Comparison of ENCODE assay signal across 15 mouse cellular contexts in the genomic region with DNA sequence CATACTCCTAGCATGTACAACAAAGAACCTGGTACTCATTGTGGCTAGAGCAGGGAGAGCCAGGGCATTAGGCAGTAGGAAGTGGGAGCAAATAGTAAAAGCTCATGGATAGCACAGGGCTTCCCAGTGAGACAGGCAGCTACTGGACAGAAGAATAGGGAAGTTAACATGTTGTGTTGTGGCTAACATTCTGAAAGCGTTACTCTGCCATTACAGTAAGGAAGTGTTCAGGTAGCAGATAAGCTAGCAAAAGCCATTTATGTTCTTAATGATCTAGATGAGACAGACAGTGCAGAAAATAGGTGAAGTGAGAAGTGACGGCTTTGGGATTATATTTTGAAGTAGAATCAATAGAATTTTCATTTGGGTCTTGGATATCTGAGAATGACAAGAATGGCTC.
DNase-seq lines count a peak whose midpoint lies in the region; ATAC-seq and TF ChIP-seq lines count a peak whose summit lies in the region.
"Had no signal": no experiment of that assay in that cellular context is flagged by ENCODE, and none has a peak within 500 bp of the region (broad histone marks: within the 10 kb centered on the region; RNA-seq: fewer than 3 reads in every experiment).

No protein-coding gene starts in this region.

- no peak for TF ChIP-seq CTCF in heart, adult 2 months (IDR thresholded peaks at IDR 0.05)

- TF ChIP-seq EP300 in heart, adult 2 months (IDR thresholded peaks at IDR 0.05; ENCODE audit: insufficient read depth, low read depth, low read length) = no peak

- H3K4me3 ChIP-seq in heart, adult 2 months = no peak overlapping the region
- no peak overlapping the region for H3K4me3 ChIP-seq in midbrain, embryonic 13.5 days (replicated peaks)
- no peak overlapping the region for H3K4me3 ChIP-seq in midbrain, embryonic 10.5 days
- H3K4me3 ChIP-seq: left cerebral cortex, adult 2 months; limb, embryonic 13.5 days; lung, embryonic 15.5 days had no signal

- H3K36me3 ChIP-seq in heart, adult 2 months (ENCODE audit: control insufficient read depth, insufficient read depth, low read length) = peaks cover 13% of the 10 kb centered on the region
- H3K36me3 ChIP-seq in midbrain, embryonic 13.5 days = no peaks in the 10 kb centered on the region
- no peaks in the 10 kb centered on the region for H3K36me3 ChIP-seq in midbrain, embryonic 10.5 days
- H3K36me3 ChIP-seq in splenic B cell, adult 2 months (ENCODE audit: control insufficient read depth, insufficient read depth, low read length, poor library complexity, severe bottlenecking) = no peaks in the 10 kb centered on the region; the same call in 1 of the 2 replicates
- H3K36me3 ChIP-seq: limb, embryonic 13.5 days; lung, embryonic 15.5 days had no signal

- H3K79me2 ChIP-seq in heart, adult 2 months (replicated peaks; ENCODE audit: control insufficient read depth, insufficient read depth, low read length) = no peaks in the 10 kb centered on the region

- no peak for ATAC-seq in midbrain, embryonic 13.5 days
- peak; percentile 69 for ATAC-seq in megakaryocyte, adult 5-6 weeks (ENCODE audit: poor library complexity, severe bottlenecking)
- ATAC-seq: intestine, postnatal 0 days had no signal

- H3K9me3 ChIP-seq in midbrain, embryonic 13.5 days = no peaks in the 10 kb centered on the region
- H3K9me3 ChIP-seq in midbrain, embryonic 10.5 days (replicated peaks) = no peaks in the 10 kb centered on the region
- H3K9me3 ChIP-seq: limb, embryonic 13.5 days; lung, embryonic 15.5 days had no signal

- WGBS in heart, adult 2 months = 53% methylated on average over 2 of the region's 2 CpGs
- 90% methylated on average over 2 of the region's 2 CpGs for WGBS in midbrain, embryonic 13.5 days
- 90% methylated on average over 2 of the region's 2 CpGs for WGBS in midbrain, embryonic 10.5 days

- H3K4me1 ChIP-seq in heart, adult 2 months (ENCODE audit: control insufficient read depth, insufficient read depth, low read length) = peaks cover 6% of the 10 kb centered on the region
- peaks cover 28% of the 10 kb centered on the region for H3K4me1 ChIP-seq in midbrain, embryonic 13.5 days (replicated peaks)
- peaks cover 13% of the 10 kb centered on the region for H3K4me1 ChIP-seq in midbrain, embryonic 10.5 days

- H3K27me3 ChIP-seq in heart, adult 2 months (ENCODE audit: control insufficient read depth, insufficient read depth, low read length) = no peaks in the 10 kb centered on the region
- no peaks in the 10 kb centered on the region for H3K27me3 ChIP-seq in midbrain, embryonic 13.5 days
- H3K27me3 ChIP-seq in midbrain, embryonic 10.5 days (ENCODE audit: low read depth, poor library complexity, severe bottlenecking) = no peaks in the 10 kb centered on the region
- no peaks in the 10 kb centered on the region for H3K27me3 ChIP-seq in splenic B cell, adult 2 months (ENCODE audit: control insufficient read depth, insufficient read depth, low read length, poor library complexity, severe bottlenecking)
- H3K27me3 ChIP-seq: limb, embryonic 13.5 days; lung, embryonic 15.5 days had no signal

- H3K9ac ChIP-seq in heart, adult 2 months (ENCODE audit: low read depth, low read length) = no peak overlapping the region
- H3K9ac ChIP-seq in midbrain, embryonic 13.5 days (replicated peaks) = no peak overlapping the region
- H3K9ac ChIP-seq: limb, embryonic 13.5 days; lung, embryonic 15.5 days had no signal

- peak overlapping the region; percentile 72 for H3K27ac ChIP-seq in heart, adult 2 months
- peak overlapping the region; percentile 79 for H3K27ac ChIP-seq in midbrain, embryonic 13.5 days
- no peak overlapping the region for H3K27ac ChIP-seq in midbrain, embryonic 10.5 days (replicated peaks)
- H3K27ac ChIP-seq: left cerebral cortex, adult 2 months; lung, embryonic 15.5 days had no signal

- TF ChIP-seq POLR2A in heart, adult 2 months (IDR thresholded peaks at IDR 0.05; ENCODE audit: insufficient read depth, low read depth, low read length) = no peak

- intact Hi-C loops in heart, adult 2 months (cut with DNase I) = loop anchor here (5.0 kb wide), 3 partner anchors 119 to 249 kb away; a partner anchor contains a TSS
- intact Hi-C loops in heart, postnatal 10 days (cut with DNase I) = loop anchor here (5.0 kb wide), 1 partner anchor 204 kb away; no protein-coding TSS in a partner anchor

- no peak for DNase-seq in heart, adult 2 months
- no peak for DNase-seq in heart, postnatal 10 days
- DNase-seq in midbrain, embryonic 10.5 days (ENCODE audit: low spot score) = no peak
- peak; percentile 41 for DNase-seq in splenic B cell, adult 2 months (ENCODE audit: low read depth, low spot score)
- no peak for DNase-seq in c-Kit-positive CD71-positive TER-119-positive erythroid progenitor cells, embryonic 14.5 days (ENCODE audit: low spot score)
- no peak for DNase-seq in layer of hippocampus, adult 18-20 months (ENCODE audit: low spot score in 2 of 2)
- DNase-seq: cerebellum, adult 9-10 months; gastrocnemius, postnatal 14 days; thymus, postnatal 4 days had no signal

- no peak overlapping the region for H3K4me2 ChIP-seq in midbrain, embryonic 13.5 days (replicated peaks)
- H3K4me2 ChIP-seq: limb, embryonic 13.5 days; lung, embryonic 15.5 days had no signal
